Mouse (Mus musculus) CH12.LX (cell line): Measurements from ENCODE around the gene Aga. TPM values are rescaled to one million over a fixed set of nuclear protein-coding genes. Genes with fewer than 3 reads are reported as not detected.

Experiments used
- DNase-seq: peaks from one replicate; pipeline ENCODE4 v3.0.0-alpha.2; 2013; ENCODE audit errors: extremely low read depth
- H3K27ac ChIP-seq: 2 replicates; pipeline ENCODE4 v1.5.1; 2012; ENCODE audit warnings: low read depth, mild to moderate bottlenecking, control low read depth, moderate library complexity; ENCODE audit not compliant: insufficient read depth
- H3K27me3 ChIP-seq: replicated peaks from 2 replicates; pipeline ENCODE3; 2012; ENCODE audit warnings: inconsistent platforms
- H3K36me3 ChIP-seq, 2 experiments: replicated peaks in 1 of 2; 2 replicates each; pipeline versions ENCODE3 to v1.6.1; 2012; ENCODE audit warnings: inconsistent platforms in 1 of 2, low read length in 1 of 2, mild to moderate bottlenecking in 1 of 2, mixed read lengths in 1 of 2, moderate library complexity in 1 of 2; ENCODE audit not compliant: control insufficient read depth in 1 of 2, insufficient read depth in 1 of 2
- H3K4me1 ChIP-seq, 2 experiments: 2 replicates each; pipeline ENCODE4 v1.6.1; 2012; ENCODE audit warnings: inconsistent platforms in 1 of 2, moderate library complexity in 1 of 2; ENCODE audit not compliant: insufficient read depth in 2 of 2, control insufficient read depth in 1 of 2
- H3K4me2 ChIP-seq: 2 replicates; pipeline ENCODE4 v1.6.1; 2012; ENCODE audit warnings: low read depth, mild to moderate bottlenecking, control low read depth; ENCODE audit not compliant: poor library complexity, insufficient read depth, severe bottlenecking
- H3K4me3 ChIP-seq, 3 experiments: fragments of 150-350 bp in 1 of 3; sonication (generic) in 1 of 3; replicated peaks in 1 of 3; 2 replicates each; pipeline versions ENCODE3 to v1.5.1; 2011 to 2012; ENCODE audit warnings: low read depth in 2 of 3, low read length in 2 of 3, mild to moderate bottlenecking in 2 of 3, moderate library complexity in 2 of 3, control low read depth in 1 of 3, improper control_type of control experiment in 1 of 3, inconsistent platforms in 1 of 3, mixed read lengths in 1 of 3; ENCODE audit not compliant: poor library complexity in 1 of 3
- H3K79me2 ChIP-seq: replicated peaks from 2 replicates; pipeline ENCODE4 v1.6.1; 2012; ENCODE audit warnings: mild to moderate bottlenecking, moderate library complexity; ENCODE audit not compliant: control insufficient read depth, poor library complexity, insufficient read depth, severe bottlenecking; ENCODE audit errors: extremely low read depth
- H3K9ac ChIP-seq: 2 replicates; pipeline ENCODE4 v1.6.1; 2012; ENCODE audit warnings: low read depth, mild to moderate bottlenecking, control low read depth, moderate library complexity; ENCODE audit not compliant: insufficient read depth
- H3K9me3 ChIP-seq: replicated peaks from 2 replicates; pipeline ENCODE3; 2012; ENCODE audit warnings: low read length, inconsistent platforms, mixed read lengths
- BHLHE40 ChIP-seq: IDR thresholded peaks from 2 replicates; pipeline ENCODE4 v1.6.1; 2011; ENCODE audit warnings: mild to moderate bottlenecking, low read depth, low read length, improper control_type of control experiment
- CHD2 ChIP-seq: IDR thresholded peaks from 2 replicates; pipeline ENCODE4 v1.6.1; 2011; ENCODE audit warnings: low read length, improper control_type of control experiment
- CTCF ChIP-seq, 2 experiments: IDR thresholded peaks in 1 of 2; conservative IDR thresholded peaks in 1 of 2; 2 replicates each; pipeline ENCODE4 v1.5.1; 2011 to 2012; ENCODE audit warnings: low read depth in 2 of 2, low read length in 2 of 2, improper control_type of control experiment in 1 of 2, inconsistent platforms in 1 of 2, mild to moderate bottlenecking in 1 of 2, moderate library complexity in 1 of 2
- EP300 ChIP-seq: IDR thresholded peaks from 2 replicates; pipeline ENCODE4 v1.6.1; 2011; ENCODE audit warnings: low read length, improper control_type of control experiment
- GABPA ChIP-seq: IDR thresholded peaks from 2 replicates; pipeline ENCODE4 v1.6.1; 2012; ENCODE audit warnings: low read depth, low read length, improper control_type of control experiment, inconsistent platforms; ENCODE audit not compliant: insufficient replicate concordance
- HCFC1 ChIP-seq: IDR thresholded peaks from 2 replicates; pipeline ENCODE4 v1.6.1; 2012; ENCODE audit warnings: low read depth, mild to moderate bottlenecking, inconsistent platforms, low read length, improper control_type of control experiment
- MAFK ChIP-seq: IDR thresholded peaks from 2 replicates; pipeline ENCODE4 v1.6.1; 2011; ENCODE audit warnings: low read length, improper control_type of control experiment; ENCODE audit not compliant: insufficient replicate concordance
- MAZ ChIP-seq: IDR thresholded peaks from 2 replicates; pipeline ENCODE4 v1.6.1; 2012; ENCODE audit warnings: low read depth, mild to moderate bottlenecking, inconsistent platforms, low read length, improper control_type of control experiment, moderate library complexity
- MEF2A ChIP-seq: IDR thresholded peaks from 2 replicates; pipeline ENCODE4 v1.6.1; 2014; ENCODE audit warnings: low read depth, mild to moderate bottlenecking, inconsistent platforms, low read length, improper control_type of control experiment, borderline replicate concordance
- MXI1 ChIP-seq: IDR thresholded peaks from 2 replicates; pipeline ENCODE4 v1.6.1; 2011; ENCODE audit warnings: mild to moderate bottlenecking, low read depth, low read length, improper control_type of control experiment
- MYC ChIP-seq: IDR thresholded peaks from 2 replicates; pipeline ENCODE4 v1.6.1; 2011; ENCODE audit warnings: low read depth, mild to moderate bottlenecking, improper control_type of control experiment, low read length
- NELFE ChIP-seq: IDR thresholded peaks from 2 replicates; pipeline ENCODE4 v1.6.1; 2011; ENCODE audit warnings: low read depth, low read length, improper control_type of control experiment
- PAX5 ChIP-seq: IDR thresholded peaks from 2 replicates; pipeline ENCODE4 v1.6.1; 2012; ENCODE audit warnings: low read length, inconsistent platforms, mixed read lengths
- POLR2AphosphoS2 ChIP-seq: IDR thresholded peaks from 2 replicates; pipeline ENCODE4 v1.6.1; 2011; ENCODE audit warnings: low read depth, low read length, improper control_type of control experiment
- RAD21 ChIP-seq: IDR thresholded peaks from 2 replicates; pipeline ENCODE4 v1.6.1; 2011; ENCODE audit warnings: low read depth, mild to moderate bottlenecking, low read length, improper control_type of control experiment, moderate library complexity
- SMC3 ChIP-seq: IDR thresholded peaks from 2 replicates; pipeline ENCODE4 v1.6.1; 2011; ENCODE audit warnings: low read depth, low read length, improper control_type of control experiment
- UBTF ChIP-seq: IDR thresholded peaks from 2 replicates; pipeline ENCODE4 v1.6.1; 2012; ENCODE audit warnings: low read depth, mild to moderate bottlenecking, inconsistent platforms, low read length, improper control_type of control experiment, moderate library complexity
- ZC3H11A ChIP-seq: IDR thresholded peaks from 2 replicates; pipeline ENCODE4 v1.6.1; 2012; ENCODE audit warnings: low read depth, mild to moderate bottlenecking, inconsistent platforms, low read length, improper control_type of control experiment
- ZKSCAN1 ChIP-seq: IDR thresholded peaks from 2 replicates; pipeline ENCODE4 v1.6.1; 2012; ENCODE audit warnings: low read depth, inconsistent platforms, low read length, improper control_type of control experiment, borderline replicate concordance
- ZMIZ1 ChIP-seq: IDR thresholded peaks from 2 replicates; pipeline ENCODE4 v1.6.1; 2012; ENCODE audit warnings: low read depth, mild to moderate bottlenecking, inconsistent platforms, low read length, improper control_type of control experiment
- ZNF384 ChIP-seq: IDR thresholded peaks from 2 replicates; pipeline ENCODE4 v1.6.1; 2012; ENCODE audit warnings: low read depth, low read length, improper control_type of control experiment, inconsistent platforms
- dilution Hi-C: fragments of 300-500 bp; cut with MboI; formaldehyde crosslinking; loops from 2 replicates; pipeline ENCODE4 v1.14.3; 2020; ENCODE audit warnings: low sequenced_read_pairs; ENCODE audit not compliant: extremely low pct_unique_long_range_greater_than_20kb, extremely low pct_ligation_motif_present
- in situ Hi-C: fragments of 300-500 bp; cut with MboI; formaldehyde crosslinking; loops from 3 replicates; pipeline ENCODE4 v1.14.3; 2019; ENCODE audit warnings: low sequenced_read_pairs, low pct_ligation_motif_present, low pct_unique_long_range_greater_than_20kb, mixed read lengths
- polyA plus RNA-seq: library from polyadenylated mRNA; unstranded; fragments of >175 nt; gene quantifications from 2 replicates; pipeline ENCODE4 v1.2.1, GENCODE M21; 2012; ENCODE audit warnings: low read depth; ENCODE audit not compliant: insufficient read length
- total RNA-seq, 2 experiments: library from RNA; depleted of rRNA; stranded (reverse); fragments of 300-350 nt in 1 of 2; fragments of >200 nt in 1 of 2; gene quantifications; 2 replicates each; pipeline ENCODE4 v1.2.3; 2012 to 2014

The Aga gene
- total and polyA plus RNA-seq, 3 experiments = 30.9 to 38.7 (median 36.5) TPM

- Histone ChIP-seq H3K9me3 (no peaks in the 10 kb centered on the region), H3K4me3 (no peak overlapping the region), H3K27me3 (no peaks in the 10 kb centered on the region), H3K27ac (no peak overlapping the region), H3K9ac (no peak overlapping the region), H3K36me3 (no peaks in the 10 kb centered on the region), H3K79me2 (no peaks in the 10 kb centered on the region), H3K4me2 (no peak overlapping the region)
- no peak for DNase-seq
- in situ Hi-C loops (no loop called here), dilution Hi-C loops (no loop called here)
- TF ChIP-seq CTCF (conservative IDR thresholded peaks at IDR 0.05 in 1 of 2, IDR thresholded peaks at IDR 0.05 in 1 of 2; ENCODE audit: low read depth in 2 of 2, low read length in 2 of 2) (no peak), BHLHE40 (no peak), NELFE (no peak), HCFC1 (no peak), SMC3 (no peak), ZNF384 (no peak), GABPA (no peak), CHD2 (no peak), EP300 (no peak), ZC3H11A (no peak), MAFK (no peak)
- TF ChIP-seq, all 38 proteins: peak for 0
- H3K4me1 ChIP-seq = no peaks in the 10 kb centered on the region
These were observed 22.5 kb upstream of the Aga start for GRCm38 (mm10) chr8:53489063-53489462.

GRCm38 (mm10) chr8:53496216-53496615, 15.3 kb upstream of the Aga start:
- TF ChIP-seq CTCF (conservative IDR thresholded peaks at IDR 0.05 in 1 of 2, IDR thresholded peaks at IDR 0.05 in 1 of 2; ENCODE audit: low read depth in 2 of 2, low read length in 2 of 2) (no peak), POLR2AphosphoS2 (no peak), PAX5 (no peak), SMC3 (no peak), MAFK (no peak), BHLHE40 (no peak), MXI1 (no peak), RAD21 (no peak), MEF2A (no peak), MYC (no peak), ZMIZ1 (no peak), ZKSCAN1 (no peak), MAZ (no peak), EP300 (no peak), UBTF (no peak), HCFC1 (no peak)
- dilution Hi-C loops = no loop called here
- in situ Hi-C loops = no loop called here
- H3K27me3 ChIP-seq = no peaks in the 10 kb centered on the region
- H3K36me3 ChIP-seq = no peaks in the 10 kb centered on the region
- no peak for DNase-seq
- H3K4me2 ChIP-seq = no peak overlapping the region
- H3K4me1 ChIP-seq = no peaks in the 10 kb centered on the region
- H3K9me3 ChIP-seq = no peaks in the 10 kb centered on the region
- no peak overlapping the region for H3K4me3 ChIP-seq
- no peak overlapping the region for H3K9ac ChIP-seq
- no peaks in the 10 kb centered on the region for H3K79me2 ChIP-seq
- H3K27ac ChIP-seq = no peak overlapping the region
